Mouse (Mus musculus): ENCODE results near the gene Gm17349.
A peak's percentile ranks its signal among the peaks of the same experiment; 100 is the strongest.
"Not testable (repeated sequence)": the region's sequence is repeated elsewhere in the genome, so short reads cannot be mapped to it uniquely, and the experiment has no call there.

Gm17349 gene

DNA sequence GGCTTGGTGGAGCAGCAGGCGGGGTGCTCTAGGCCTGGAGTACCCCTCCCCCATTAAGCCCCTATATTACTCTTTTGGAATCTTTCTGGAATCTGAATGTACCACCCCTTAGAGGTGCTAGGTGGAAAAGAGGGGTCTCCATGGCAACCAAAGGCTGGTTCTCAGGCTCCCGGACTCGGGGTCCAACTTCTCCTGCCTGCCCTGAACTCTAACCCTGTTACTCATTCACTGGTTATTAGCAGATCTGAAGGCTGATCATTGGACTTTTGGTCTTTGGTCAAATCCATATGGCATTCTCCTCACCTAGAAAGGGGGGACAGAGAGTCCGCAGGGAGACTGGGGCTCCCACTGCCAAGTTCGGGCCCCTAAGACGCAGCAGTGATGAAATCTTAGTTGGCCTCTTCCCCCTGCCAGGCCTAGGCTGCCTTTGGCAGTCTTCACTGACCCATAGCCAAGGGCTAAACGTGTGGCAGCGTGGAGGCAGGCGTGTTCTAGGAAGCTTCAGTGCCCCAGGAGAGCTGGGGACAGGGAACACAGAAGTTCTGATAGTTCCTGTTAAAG, 13.3 kb upstream of the Gm17349 start:
- peak in 1 of 2 experiments; percentile 5 for DNase-seq (ENCODE audit: low spot score in 2 of 2)

GRCm38 (mm10) chr15:99717386-99718334, 12.4 kb upstream of the Gm17349 start, which contains the start of gene Gpd1:
Gene Gpd1, plus strand, starts transcription at chr15:99717515.
- DNase-seq (ENCODE audit: low spot score in 2 of 2): peak; percentile 66 to 68

DNA sequence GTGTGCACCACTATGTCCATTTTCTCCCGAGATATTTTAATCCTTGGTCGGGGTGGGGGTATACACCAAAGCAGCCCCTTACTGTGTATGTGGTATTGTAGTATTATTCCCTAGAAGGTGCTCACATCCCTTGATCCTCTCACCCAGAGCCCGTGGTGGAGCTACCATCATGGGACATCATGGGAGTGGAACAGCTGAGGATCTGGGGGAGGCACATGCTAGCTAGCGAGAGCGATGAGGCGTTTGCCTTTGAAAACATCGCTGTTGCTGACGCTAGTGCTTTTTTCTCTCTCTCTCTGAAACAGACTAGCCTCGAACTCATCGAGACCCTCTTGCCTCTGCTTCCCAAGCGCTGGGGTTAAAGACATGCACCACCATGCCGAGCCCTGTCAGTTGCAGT, 11.5 kb upstream of the Gm17349 start:
- peak; percentile 60 to 66 for DNase-seq (ENCODE audit: low spot score in 2 of 2)

DNA sequence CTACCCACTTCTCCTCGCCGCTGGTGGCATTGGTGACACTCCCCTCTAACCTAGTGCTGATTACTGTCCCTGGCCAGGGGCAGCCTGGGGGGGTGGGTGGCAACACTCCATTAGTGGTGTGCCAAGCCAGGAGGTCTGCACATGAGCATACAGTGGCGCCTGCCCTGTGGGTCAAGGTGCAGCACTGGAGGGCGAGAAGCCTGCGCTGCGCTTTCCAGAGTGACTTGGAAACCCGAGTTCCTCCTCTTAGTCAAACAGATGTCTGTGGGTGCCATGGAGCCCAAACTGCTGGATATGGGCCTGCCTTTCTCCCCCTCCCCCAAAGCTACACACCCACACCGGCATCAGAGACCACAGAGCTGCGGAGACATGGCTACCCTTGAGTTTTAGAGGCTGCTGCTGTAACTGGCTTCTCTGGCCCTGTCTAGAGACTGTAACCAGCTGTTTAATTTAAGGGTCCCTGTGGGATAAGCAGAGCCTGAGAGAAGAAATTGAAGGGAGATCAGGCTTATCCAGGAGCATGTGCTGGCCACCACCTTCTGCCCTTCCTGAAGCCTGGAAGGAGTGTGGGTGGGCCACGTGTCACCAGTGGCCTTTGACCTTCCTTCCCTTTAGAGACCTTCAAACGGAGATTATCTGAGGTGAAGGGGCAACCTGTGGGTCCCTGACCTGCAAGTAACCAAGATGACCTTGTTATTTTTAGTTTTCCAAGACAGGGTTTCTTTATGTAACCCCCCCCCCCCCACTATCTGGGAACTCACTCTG, 10.9 kb upstream of the Gm17349 start:
- peak in 1 of 2 experiments; percentile 34 for DNase-seq (ENCODE audit: low spot score in 2 of 2)

DNA sequence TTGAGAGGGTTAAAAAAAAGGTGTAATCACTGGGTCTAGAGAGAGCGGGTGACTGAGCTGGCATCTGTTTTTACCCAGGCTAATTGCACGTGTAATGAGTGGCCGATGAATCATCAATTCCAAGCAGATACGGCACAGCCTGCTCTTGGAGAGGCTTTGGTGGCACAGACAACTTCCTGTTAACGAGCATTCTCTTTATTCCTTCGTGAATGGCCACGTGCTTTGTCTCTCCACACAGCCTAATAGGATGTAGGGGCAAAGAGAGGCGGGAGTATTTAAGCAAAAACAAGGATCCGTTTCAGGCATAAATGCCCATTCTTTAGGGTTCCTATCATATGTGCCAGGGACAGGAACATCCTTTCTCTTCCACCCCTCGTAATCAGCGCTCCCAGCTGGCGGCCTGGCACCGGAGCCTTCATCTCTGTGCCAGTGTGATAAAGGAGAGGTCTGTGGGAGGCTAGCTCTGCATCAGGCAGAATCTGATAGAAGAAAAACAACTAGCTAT, 10.1 kb upstream of the Gm17349 start:
- DNase-seq (ENCODE audit: low spot score in 2 of 2): peak; percentile 68 to 70

DNA sequence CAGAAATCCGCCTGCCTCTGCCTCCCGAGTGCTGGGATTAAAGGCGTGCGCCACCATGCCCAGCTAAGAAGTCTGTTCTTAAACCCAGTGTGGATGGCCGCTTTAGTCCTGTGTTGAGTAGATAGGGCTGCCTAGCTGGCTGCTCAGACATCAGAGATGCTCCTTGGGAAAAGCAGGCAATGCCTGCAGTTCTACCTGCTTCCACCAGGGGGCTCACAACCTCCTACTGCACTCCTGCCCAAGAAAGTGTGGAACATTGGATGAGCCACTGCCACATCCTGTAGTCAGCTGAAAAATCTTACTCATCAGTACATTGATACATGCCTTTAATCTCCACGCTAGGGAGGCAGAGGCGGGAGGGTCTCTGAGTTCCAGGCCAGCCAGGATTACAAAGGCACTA, 9.6 kb upstream of the Gm17349 start:
- DNase-seq (ENCODE audit: low spot score in 2 of 2): peak; percentile 91 to 95

DNA sequence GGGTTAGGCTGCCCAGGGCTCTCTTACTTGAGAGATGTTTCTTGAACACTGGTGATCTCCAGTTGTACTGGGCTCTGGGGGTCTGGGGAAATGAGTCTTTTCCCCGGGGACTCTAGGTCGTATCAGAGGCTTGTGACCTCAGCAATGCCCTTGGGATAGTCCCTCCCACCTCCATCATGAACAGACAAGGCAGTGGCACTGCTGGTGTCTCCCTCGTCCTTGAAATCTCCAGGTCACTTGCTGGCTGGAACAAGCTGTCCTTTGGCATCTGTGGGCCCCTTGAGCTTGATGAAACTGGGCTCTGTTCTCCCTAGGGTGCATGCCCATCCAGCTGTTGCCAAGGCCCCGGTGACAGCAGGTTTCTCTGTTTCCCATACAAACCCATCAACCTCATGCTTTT, 8.9 kb upstream of the Gm17349 start:
- DNase-seq (ENCODE audit: low spot score in 2 of 2): peak in 1 of 2 experiments; percentile 11

DNA sequence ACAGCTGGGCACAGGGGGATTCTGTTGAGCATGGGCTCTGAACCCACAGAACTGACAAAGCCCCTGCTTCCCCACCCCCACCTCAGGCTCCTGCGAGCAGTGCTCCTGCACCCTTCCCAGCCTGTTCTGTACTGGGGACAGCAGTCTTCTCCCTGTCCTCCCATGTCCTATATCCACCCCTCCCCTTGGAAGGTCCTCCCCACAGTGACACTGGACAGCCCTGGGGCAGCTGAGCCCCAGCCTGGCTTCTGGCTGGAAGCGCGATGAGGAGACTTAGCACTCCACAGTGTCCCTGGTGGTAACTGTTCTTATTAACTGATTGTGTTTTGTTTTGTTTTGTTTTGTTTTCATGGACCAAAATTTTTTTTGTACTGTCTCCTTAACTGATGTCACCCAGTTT, 8.3 kb upstream of the Gm17349 start:
- DNase-seq (ENCODE audit: low spot score in 2 of 2): no peak

DNA sequence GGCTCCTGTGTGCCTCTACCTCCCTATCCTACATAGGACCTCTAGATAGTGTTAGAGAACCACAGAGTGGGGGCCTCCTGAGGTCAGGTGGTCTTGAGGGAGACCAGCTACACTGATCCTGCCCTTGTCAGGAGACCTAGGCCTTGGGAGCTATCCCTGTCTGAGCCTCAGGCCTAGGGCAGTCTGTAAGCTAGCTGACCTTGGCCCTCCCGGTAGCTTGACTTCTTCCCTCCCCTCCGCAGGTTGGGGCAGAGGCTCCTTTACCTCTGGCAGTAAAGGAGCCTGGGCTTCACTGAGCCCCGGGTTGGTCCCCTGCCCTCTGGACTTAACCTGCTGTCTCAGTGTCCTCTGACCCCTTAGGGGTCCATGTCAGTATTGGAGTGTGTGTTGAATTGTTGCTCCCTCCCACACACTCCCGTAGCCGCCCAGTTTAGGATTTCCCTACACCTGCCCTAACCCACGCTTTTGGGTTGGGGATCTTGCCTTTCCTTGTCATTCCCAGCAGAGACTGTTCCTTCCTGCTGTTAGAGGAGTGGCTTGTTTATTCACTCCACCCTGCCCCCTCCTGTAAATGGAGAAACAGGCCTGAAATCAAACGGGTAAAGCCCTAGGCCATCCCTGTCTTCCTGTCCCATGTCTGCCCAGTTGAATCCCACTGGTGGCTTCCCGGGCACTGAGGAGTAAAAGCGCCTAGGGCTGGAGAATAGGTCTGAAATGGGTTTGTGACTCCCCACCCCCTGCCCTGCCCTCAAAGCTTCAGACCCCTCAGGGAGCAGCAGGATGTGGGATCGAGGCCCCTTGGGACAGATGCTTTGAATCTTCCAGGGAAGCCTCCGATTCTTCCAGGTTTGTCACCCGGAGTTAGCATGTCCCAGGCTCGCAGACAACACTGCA, 7.6 kb upstream of the Gm17349 start:
- DNase-seq (ENCODE audit: low spot score in 2 of 2): peak in 1 of 2 experiments; percentile 5

DNA sequence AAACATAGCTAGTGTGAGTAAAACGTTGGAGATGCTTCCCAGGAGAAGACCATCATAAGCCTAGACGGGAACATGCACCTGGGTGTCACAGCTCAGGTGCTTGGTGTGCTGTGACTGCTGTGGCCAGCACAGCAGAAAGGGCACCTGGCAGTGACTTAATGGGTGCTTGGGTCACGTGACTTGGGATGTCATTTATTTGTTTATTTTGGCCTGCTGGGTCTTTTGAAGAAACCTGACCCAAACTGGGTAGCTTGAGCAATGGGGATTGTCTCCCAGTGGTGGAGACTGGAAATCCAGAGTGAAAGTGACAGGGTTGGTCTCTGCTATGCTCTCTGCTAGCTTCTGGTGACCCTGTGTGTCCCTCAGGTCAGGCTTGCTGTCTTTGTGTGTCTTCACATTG, 6.2 kb upstream of the Gm17349 start:
- DNase-seq (ENCODE audit: low spot score in 2 of 2): no peak

- DNase-seq (ENCODE audit: low spot score in 2 of 2): no peak
Measured at GRCm38 (mm10) chr15:99710221-99711190, 5.2 kb upstream of the Gm17349 start.

DNA sequence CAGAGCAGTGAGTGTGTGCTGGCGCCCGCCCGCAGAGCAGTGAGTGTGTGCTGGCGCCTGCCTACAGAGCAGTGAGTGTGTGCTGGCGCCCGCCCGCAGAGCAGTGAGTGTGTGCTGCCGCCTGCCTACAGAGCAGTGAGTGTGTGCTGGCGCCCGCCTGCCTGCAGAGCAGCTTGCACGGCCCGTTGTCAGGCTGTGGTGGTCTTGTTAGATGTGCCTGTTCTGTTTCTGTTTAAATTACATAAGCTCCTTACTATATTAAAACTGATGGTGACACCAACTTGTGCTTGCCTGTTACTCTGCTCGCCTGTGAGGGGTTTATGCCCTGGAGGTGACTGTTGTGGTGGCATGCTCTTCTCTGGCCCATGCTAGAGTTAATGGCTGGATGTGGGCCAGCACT, 2.9 kb upstream of the Gm17349 start:
- no peak for DNase-seq (ENCODE audit: low spot score in 2 of 2)

DNA sequence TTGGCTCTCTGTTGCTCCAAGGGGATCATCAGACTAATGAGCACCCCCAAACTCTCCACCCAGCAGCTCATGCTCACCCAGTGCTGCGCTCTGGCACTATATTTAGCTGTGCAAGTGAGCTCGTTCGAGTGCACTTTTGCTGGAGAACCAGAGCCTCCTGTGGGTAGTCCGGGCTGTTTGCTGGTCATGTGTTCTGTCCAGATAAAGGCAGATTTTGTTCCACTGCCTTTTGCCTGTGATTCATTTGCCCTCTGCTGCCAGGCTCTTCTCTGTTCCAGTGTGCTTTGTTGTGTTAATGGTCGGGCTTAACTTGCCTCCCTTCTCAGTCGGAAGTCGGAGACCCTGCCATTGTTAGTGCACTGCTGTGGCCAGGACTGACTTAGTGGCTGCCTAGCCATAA, 409 bp downstream of the Gm17349 start:
- DNase-seq (ENCODE audit: low spot score in 2 of 2): no peak

DNA sequence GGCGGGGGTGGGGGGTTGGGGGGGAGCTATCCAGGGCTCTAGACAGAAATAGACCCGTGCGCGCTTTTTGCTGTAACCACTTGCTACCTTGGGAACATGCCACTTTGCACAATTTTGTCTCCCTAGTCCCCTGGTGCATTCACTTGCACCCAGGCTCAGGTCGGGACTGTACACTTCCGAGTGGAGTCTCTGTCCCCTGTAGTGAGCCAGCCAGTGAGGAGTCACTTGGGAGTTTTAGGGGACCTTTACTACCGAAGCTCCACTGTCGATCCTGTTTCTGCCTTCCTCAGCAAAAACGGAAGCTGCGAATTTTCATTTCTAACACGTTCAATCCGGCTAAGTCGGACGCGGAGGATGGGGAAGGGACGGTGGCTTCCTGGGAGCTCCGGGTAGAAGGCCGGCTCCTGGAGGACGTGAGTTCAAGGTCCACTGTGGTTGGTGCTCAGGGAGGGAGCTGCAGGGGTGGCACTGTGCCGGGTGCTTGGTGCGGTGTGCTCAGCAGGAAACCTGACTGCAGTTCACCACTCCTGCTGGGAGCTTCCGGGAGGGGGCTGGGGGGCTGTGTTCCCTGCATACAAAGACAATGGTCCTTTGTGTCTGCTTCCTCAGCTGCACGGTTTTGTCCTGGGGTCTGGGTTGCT, 1.1 kb downstream of the Gm17349 start:
- DNase-seq (ENCODE audit: low spot score in 2 of 2): peak in 1 of 2 experiments; percentile 67

- DNase-seq (ENCODE audit: low spot score in 2 of 2): no peak
Measured at GRCm38 (mm10) chr15:99703676-99704040, 1.6 kb downstream of the Gm17349 start.

GRCm38 (mm10) chr15:99703104-99703503, 2.2 kb downstream of the Gm17349 start:
- DNase-seq (ENCODE audit: low spot score in 2 of 2): no peak

- peak; percentile 94 to 97 for DNase-seq (ENCODE audit: low spot score in 2 of 2)
Measured at GRCm38 (mm10) chr15:99701999-99702900, 3.0 kb downstream of the Gm17349 start, which contains the start of gene Smarcd1. Gene Smarcd1, plus strand, starts transcription at chr15:99702129.

GRCm38 (mm10) chr15:99701640-99701998, 3.7 kb downstream of the Gm17349 start:
- not testable (repeated sequence) for DNase-seq (ENCODE audit: low spot score in 2 of 2)

Data from right cerebral cortex, adult 2 months (tissue).